Mouse (Mus musculus) G1E (cell line): ENCODE measurements at regions not wholly inside any gene's neighbourhood (a gene's known extent, or its start where the extent isn't known, plus 50 kb on each side); places are given as distances from the start of the nearest gene placed in this dataset.

Source experiments
- CTCF ChIP-seq: IDR thresholded peaks from 2 replicates; pipeline ENCODE4 v1.5.1; 2012; ENCODE audit warnings: low read depth, low read length, inconsistent platforms, mixed read lengths
- GATA1 ChIP-seq: IDR thresholded peaks from 2 replicates; pipeline ENCODE4 v1.6.1; 2012; ENCODE audit warnings: borderline replicate concordance, low read length, inconsistent platforms, mixed read lengths
- POLR2AphosphoS5 ChIP-seq: IDR thresholded peaks from 2 replicates; pipeline ENCODE4 v1.6.1; 2012; ENCODE audit warnings: low read depth, low read length, inconsistent platforms; ENCODE audit not compliant: insufficient replicate concordance

DNA sequence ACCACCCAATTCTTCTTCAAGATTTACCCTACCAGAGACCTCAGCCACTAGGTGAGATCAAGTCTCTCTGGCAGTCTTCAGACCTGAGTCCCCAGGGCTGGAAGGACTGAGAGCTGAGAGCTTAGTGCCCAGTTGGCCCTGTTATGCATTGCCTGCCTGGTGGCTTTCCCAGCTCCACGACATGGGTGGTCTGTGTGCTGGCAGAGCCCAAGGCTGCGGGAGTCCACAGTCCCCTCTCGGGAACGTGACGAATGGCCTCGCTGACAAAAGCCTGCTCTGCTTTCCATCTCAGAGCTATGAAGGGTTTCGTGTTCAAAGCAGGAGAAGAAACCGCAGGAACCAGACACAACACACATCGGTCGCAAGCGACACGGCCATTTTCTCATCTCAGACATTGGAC is 450.7 kb downstream of the Ccdc171 start:
- TF ChIP-seq CTCF (no peak), GATA1 (no peak), POLR2AphosphoS5 (no peak)
